Mouse (Mus musculus): ENCODE results near the gene Arfrp1.

- TF ChIP-seq CTCF (IDR thresholded peaks at IDR 0.05; ENCODE audit: control insufficient read depth, insufficient read depth, insufficient replicate concordance, low read depth, low read length) (no peak), POLR2A (IDR thresholded peaks at IDR 0.05; ENCODE audit: control insufficient read depth, low read depth, low read length) (no peak)
Observed at GRCm38 (mm10) chr2:181397207-181397761, 32.1 kb upstream of the Arfrp1 start.

All from testis, adult 2 months (tissue).